Mouse (Mus musculus) CH12.LX (cell line): ENCODE data around the gene Arhgef10l. TPM values are rescaled to one million over a fixed set of nuclear protein-coding genes. Genes with fewer than 3 reads are reported as not detected.

Experiments
- DNase-seq: peaks from one replicate; pipeline ENCODE4 v3.0.0-alpha.2; 2013; ENCODE audit errors: extremely low read depth
- H3K27ac ChIP-seq: 2 replicates; pipeline ENCODE4 v1.5.1; 2012; ENCODE audit warnings: low read depth, mild to moderate bottlenecking, control low read depth, moderate library complexity; ENCODE audit not compliant: insufficient read depth
- H3K27me3 ChIP-seq: replicated peaks from 2 replicates; pipeline ENCODE3; 2012; ENCODE audit warnings: inconsistent platforms
- H3K36me3 ChIP-seq, 2 experiments: replicated peaks in 1 of 2; 2 replicates each; pipeline versions ENCODE3 to v1.6.1; 2012; ENCODE audit warnings: inconsistent platforms in 1 of 2, low read length in 1 of 2, mild to moderate bottlenecking in 1 of 2, mixed read lengths in 1 of 2, moderate library complexity in 1 of 2; ENCODE audit not compliant: control insufficient read depth in 1 of 2, insufficient read depth in 1 of 2
- H3K4me1 ChIP-seq, 2 experiments: 2 replicates each; pipeline ENCODE4 v1.6.1; 2012; ENCODE audit warnings: inconsistent platforms in 1 of 2, moderate library complexity in 1 of 2; ENCODE audit not compliant: insufficient read depth in 2 of 2, control insufficient read depth in 1 of 2
- H3K4me2 ChIP-seq: 2 replicates; pipeline ENCODE4 v1.6.1; 2012; ENCODE audit warnings: low read depth, mild to moderate bottlenecking, control low read depth; ENCODE audit not compliant: poor library complexity, insufficient read depth, severe bottlenecking
- H3K4me3 ChIP-seq, 3 experiments: fragments of 150-350 bp in 1 of 3; sonication (generic) in 1 of 3; replicated peaks in 1 of 3; 2 replicates each; pipeline versions ENCODE3 to v1.5.1; 2011 to 2012; ENCODE audit warnings: low read depth in 2 of 3, low read length in 2 of 3, mild to moderate bottlenecking in 2 of 3, moderate library complexity in 2 of 3, control low read depth in 1 of 3, improper control_type of control experiment in 1 of 3, inconsistent platforms in 1 of 3, mixed read lengths in 1 of 3; ENCODE audit not compliant: poor library complexity in 1 of 3
- H3K79me2 ChIP-seq: replicated peaks from 2 replicates; pipeline ENCODE4 v1.6.1; 2012; ENCODE audit warnings: mild to moderate bottlenecking, moderate library complexity; ENCODE audit not compliant: control insufficient read depth, poor library complexity, insufficient read depth, severe bottlenecking; ENCODE audit errors: extremely low read depth
- H3K9ac ChIP-seq: 2 replicates; pipeline ENCODE4 v1.6.1; 2012; ENCODE audit warnings: low read depth, mild to moderate bottlenecking, control low read depth, moderate library complexity; ENCODE audit not compliant: insufficient read depth
- H3K9me3 ChIP-seq: replicated peaks from 2 replicates; pipeline ENCODE3; 2012; ENCODE audit warnings: low read length, inconsistent platforms, mixed read lengths
- CTCF ChIP-seq, 2 experiments: IDR thresholded peaks in 1 of 2; conservative IDR thresholded peaks in 1 of 2; 2 replicates each; pipeline ENCODE4 v1.5.1; 2011 to 2012; ENCODE audit warnings: low read depth in 2 of 2, low read length in 2 of 2, improper control_type of control experiment in 1 of 2, inconsistent platforms in 1 of 2, mild to moderate bottlenecking in 1 of 2, moderate library complexity in 1 of 2
- ELF1 ChIP-seq: IDR thresholded peaks from 2 replicates; pipeline ENCODE4 v1.6.1; 2014; ENCODE audit warnings: low read depth, mild to moderate bottlenecking, inconsistent platforms, low read length, improper control_type of control experiment
- EP300 ChIP-seq: IDR thresholded peaks from 2 replicates; pipeline ENCODE4 v1.6.1; 2011; ENCODE audit warnings: low read length, improper control_type of control experiment
- IRF4 ChIP-seq: IDR thresholded peaks from 2 replicates; pipeline ENCODE4 v1.6.1; 2014; ENCODE audit warnings: low read depth, mild to moderate bottlenecking, inconsistent platforms, low read length, improper control_type of control experiment
- JUN ChIP-seq: IDR thresholded peaks from 2 replicates; pipeline ENCODE4 v1.6.1; 2011; ENCODE audit warnings: low read depth, mild to moderate bottlenecking, low read length, improper control_type of control experiment, moderate library complexity; ENCODE audit not compliant: insufficient read depth
- JUND ChIP-seq: conservative IDR thresholded peaks from 2 replicates; pipeline ENCODE4 v1.6.1; 2011; ENCODE audit warnings: low read depth, low read length, improper control_type of control experiment
- MXI1 ChIP-seq: IDR thresholded peaks from 2 replicates; pipeline ENCODE4 v1.6.1; 2011; ENCODE audit warnings: mild to moderate bottlenecking, low read depth, low read length, improper control_type of control experiment
- MYC ChIP-seq: IDR thresholded peaks from 2 replicates; pipeline ENCODE4 v1.6.1; 2011; ENCODE audit warnings: low read depth, mild to moderate bottlenecking, improper control_type of control experiment, low read length
- PAX5 ChIP-seq: IDR thresholded peaks from 2 replicates; pipeline ENCODE4 v1.6.1; 2012; ENCODE audit warnings: low read length, inconsistent platforms, mixed read lengths
- POLR2AphosphoS2 ChIP-seq: IDR thresholded peaks from 2 replicates; pipeline ENCODE4 v1.6.1; 2011; ENCODE audit warnings: low read depth, low read length, improper control_type of control experiment
- TBP ChIP-seq: conservative IDR thresholded peaks from 2 replicates; pipeline ENCODE4 v1.6.1; 2011; ENCODE audit warnings: low read depth, low read length, improper control_type of control experiment
- ZC3H11A ChIP-seq: IDR thresholded peaks from 2 replicates; pipeline ENCODE4 v1.6.1; 2012; ENCODE audit warnings: low read depth, mild to moderate bottlenecking, inconsistent platforms, low read length, improper control_type of control experiment
- ZMIZ1 ChIP-seq: IDR thresholded peaks from 2 replicates; pipeline ENCODE4 v1.6.1; 2012; ENCODE audit warnings: low read depth, mild to moderate bottlenecking, inconsistent platforms, low read length, improper control_type of control experiment
- dilution Hi-C: fragments of 300-500 bp; cut with MboI; formaldehyde crosslinking; loops from 2 replicates; pipeline ENCODE4 v1.14.3; 2020; ENCODE audit warnings: low sequenced_read_pairs; ENCODE audit not compliant: extremely low pct_unique_long_range_greater_than_20kb, extremely low pct_ligation_motif_present
- in situ Hi-C: fragments of 300-500 bp; cut with MboI; formaldehyde crosslinking; loops from 3 replicates; pipeline ENCODE4 v1.14.3; 2019; ENCODE audit warnings: low sequenced_read_pairs, low pct_ligation_motif_present, low pct_unique_long_range_greater_than_20kb, mixed read lengths
- polyA plus RNA-seq: library from polyadenylated mRNA; unstranded; fragments of >175 nt; gene quantifications from 2 replicates; pipeline ENCODE4 v1.2.1, GENCODE M21; 2012; ENCODE audit warnings: low read depth; ENCODE audit not compliant: insufficient read length
- total RNA-seq, 2 experiments: library from RNA; depleted of rRNA; stranded (reverse); fragments of 300-350 nt in 1 of 2; fragments of >200 nt in 1 of 2; gene quantifications; 2 replicates each; pipeline ENCODE4 v1.2.3; 2012 to 2014

Gene Arhgef10l
- total and polyA plus RNA-seq, 3 experiments, result 4.5 to 15.8 (median 10.2) TPM

GRCm38 (mm10) chr4:140500766-140501165 lies 165.0 kb downstream of the Arhgef10l start:
- dilution Hi-C loops, result no loop called here
- H3K27me3 ChIP-seq, result peaks cover 56% of the 10 kb centered on the region
- H3K36me3 ChIP-seq, result no peaks in the 10 kb centered on the region
- no peaks in the 10 kb centered on the region for H3K79me2 ChIP-seq
- H3K27ac ChIP-seq, result no peak overlapping the region
- peaks cover 7% of the 10 kb centered on the region for H3K9me3 ChIP-seq
- no peak overlapping the region for H3K4me2 ChIP-seq
- no peak overlapping the region for H3K9ac ChIP-seq
- no peak for TF ChIP-seq JUND
- TF ChIP-seq JUN, result no peak
- no peak for TF ChIP-seq IRF4
- TF ChIP-seq POLR2AphosphoS2, result no peak
- TF ChIP-seq MYC, result no peak
- no peak for TF ChIP-seq PAX5
- TF ChIP-seq EP300, result no peak
- no peak for TF ChIP-seq TBP
- no peak for TF ChIP-seq ELF1
- no peaks in the 10 kb centered on the region; a peak in 1 of 4 replicates for H3K4me1 ChIP-seq
- H3K4me3 ChIP-seq, result no peak overlapping the region
- no peak for DNase-seq
- in situ Hi-C loops, result no loop called here

DNA sequence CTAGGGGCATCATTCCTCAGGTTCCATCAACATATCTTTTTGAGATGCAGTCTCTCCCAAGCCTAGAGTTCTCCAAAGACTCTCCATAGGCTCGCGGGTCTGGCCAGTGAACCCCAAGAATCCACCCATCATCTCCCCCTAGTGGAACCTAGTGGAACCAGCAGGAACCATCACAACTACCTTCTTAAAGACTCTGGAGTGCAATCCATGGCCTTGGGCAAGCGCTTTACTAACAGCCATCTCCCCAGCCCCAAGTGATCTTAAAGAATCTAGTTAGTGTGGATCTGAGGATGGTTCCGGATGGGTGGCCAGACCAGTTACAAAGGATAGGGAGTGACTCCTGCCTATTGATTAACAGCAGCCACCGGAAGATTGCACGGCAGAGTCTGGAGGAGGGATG lies 166.2 kb downstream of the Arhgef10l start:
- in situ Hi-C loops (no loop called here), dilution Hi-C loops (no loop called here)
- DNase-seq, result no peak

GRCm38 (mm10) chr4:140497169-140497568 lies 168.6 kb downstream of the Arhgef10l start:
- peaks cover 6% of the 10 kb centered on the region for H3K9me3 ChIP-seq
- no peak overlapping the region for H3K4me2 ChIP-seq
- in situ Hi-C loops, result no loop called here
- dilution Hi-C loops, result no loop called here
- H3K4me1 ChIP-seq, result no peaks in the 10 kb centered on the region
- DNase-seq, result no peak
- H3K27me3 ChIP-seq, result peaks cover 38% of the 10 kb centered on the region
- no peaks in the 10 kb centered on the region for H3K79me2 ChIP-seq
- no peak overlapping the region for H3K9ac ChIP-seq
- H3K27ac ChIP-seq, result no peak overlapping the region
- H3K4me3 ChIP-seq, result no peak overlapping the region
- no peaks in the 10 kb centered on the region for H3K36me3 ChIP-seq
- TF ChIP-seq MYC (no peak), MXI1 (no peak), ZC3H11A (no peak)

More for the DNA sequence above, 166.2 kb downstream of the Arhgef10l start:
- Histone ChIP-seq H3K27me3 (peaks cover 52% of the 10 kb centered on the region), H3K27ac (no peak overlapping the region)
- TF ChIP-seq CTCF (conservative IDR thresholded peaks at IDR 0.05 in 1 of 2, IDR thresholded peaks at IDR 0.05 in 1 of 2; ENCODE audit: low read depth in 2 of 2, low read length in 2 of 2), result peak in 1 of 2 experiments; percentile 38; a peak in 2 of 4 replicates
- TF ChIP-seq ZMIZ1, result no peak
- TF ChIP-seq, all 38 proteins: peak for 1
- Histone ChIP-seq H3K36me3 (no peaks in the 10 kb centered on the region), H3K4me3 (no peak overlapping the region), H3K79me2 (no peaks in the 10 kb centered on the region), H3K4me2 (no peak overlapping the region), H3K9me3 (peaks cover 10% of the 10 kb centered on the region), H3K4me1 (no peaks in the 10 kb centered on the region), H3K9ac (no peak overlapping the region)
